Mouse (Mus musculus): ENCODE data around the gene Ift88.
"Not testable (repeated sequence)": the region's sequence is repeated elsewhere in the genome, so short reads cannot be mapped to it uniquely, and the experiment has no call there.

Gene Ift88

DNA sequence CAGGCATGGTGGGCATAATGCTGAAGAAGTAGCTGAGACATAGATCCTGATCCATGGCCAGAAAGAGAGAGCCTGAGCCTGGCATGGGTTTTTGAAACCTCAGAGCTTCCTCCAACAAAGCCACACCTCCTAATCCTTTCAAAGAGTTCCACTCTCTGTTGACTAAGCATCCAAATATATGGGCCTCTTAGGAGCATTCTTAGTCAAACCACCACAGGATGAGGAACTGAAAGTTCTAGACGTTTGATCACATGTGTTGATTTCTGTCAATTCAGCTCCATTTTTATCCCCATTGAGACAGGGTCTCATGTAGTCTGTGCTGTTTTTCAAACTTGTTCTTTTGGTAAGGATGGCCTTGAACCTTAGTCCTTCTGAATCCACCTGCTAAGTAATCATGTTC, 28.7 kb downstream of the Ift88 start:
- no peak for DNase-seq (ENCODE audit: low read depth, low spot score)

DNA sequence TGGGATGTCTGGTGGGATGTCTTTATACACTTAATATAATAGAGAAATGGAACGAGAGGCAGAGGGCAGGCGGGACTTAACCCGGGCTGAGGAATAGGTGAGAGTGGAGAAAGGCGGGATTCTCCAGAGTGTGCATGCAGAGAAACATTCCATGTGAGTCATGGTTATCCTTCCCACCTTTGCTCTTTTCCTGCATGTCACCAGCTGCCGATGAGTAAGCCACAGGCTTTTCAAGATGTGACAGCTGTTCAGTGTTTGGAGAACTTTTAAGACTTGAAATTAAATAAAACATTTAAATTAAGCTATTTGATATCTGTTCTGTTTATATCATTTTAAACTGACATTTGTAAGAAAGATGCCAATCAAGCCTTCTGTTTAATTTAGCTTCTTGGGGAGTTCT, 36.0 kb downstream of the Ift88 start:
- DNase-seq (ENCODE audit: low read depth, low spot score): peak; percentile 62

DNA sequence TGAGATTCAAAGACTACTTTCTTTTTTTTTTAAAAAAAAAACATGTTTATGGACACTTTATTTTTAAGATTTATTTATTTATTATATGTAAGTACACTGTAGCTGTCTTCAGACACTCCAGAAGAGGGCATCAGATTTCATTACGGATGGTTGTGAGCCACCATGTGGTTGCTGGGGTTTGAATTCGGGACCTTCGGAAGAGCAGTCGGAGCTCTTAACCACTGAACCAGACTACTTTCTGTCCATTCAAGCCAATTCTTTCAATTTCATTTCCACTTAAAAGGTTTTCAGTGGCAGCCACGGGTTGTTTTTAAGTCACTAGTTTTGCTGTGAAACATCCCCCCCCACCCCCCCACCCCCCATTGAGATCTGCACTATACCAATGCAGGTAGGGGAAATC, 36.5 kb downstream of the Ift88 start:
- not testable (repeated sequence) for DNase-seq (ENCODE audit: low read depth, low spot score)

DNA sequence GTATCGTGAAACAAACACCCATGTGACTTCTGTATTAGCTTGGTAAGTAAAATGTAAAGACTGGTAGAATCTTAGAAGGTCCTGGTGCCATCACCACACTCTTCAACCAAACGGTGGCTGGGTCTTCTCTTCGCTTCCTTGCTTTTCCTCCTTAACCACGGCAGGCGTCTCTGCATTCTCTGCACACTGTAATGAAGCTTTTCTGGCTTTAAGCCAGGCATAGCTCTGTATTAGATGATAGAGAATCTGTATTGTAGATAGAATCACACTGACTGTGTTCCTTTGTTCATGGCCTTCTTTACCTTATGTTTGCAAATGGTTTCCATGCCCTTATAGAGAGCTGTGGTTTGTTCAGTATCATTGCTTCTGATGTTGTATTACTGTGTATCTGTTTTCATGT, 39.0 kb downstream of the Ift88 start:
- DNase-seq (ENCODE audit: low read depth, low spot score): no peak

DNA sequence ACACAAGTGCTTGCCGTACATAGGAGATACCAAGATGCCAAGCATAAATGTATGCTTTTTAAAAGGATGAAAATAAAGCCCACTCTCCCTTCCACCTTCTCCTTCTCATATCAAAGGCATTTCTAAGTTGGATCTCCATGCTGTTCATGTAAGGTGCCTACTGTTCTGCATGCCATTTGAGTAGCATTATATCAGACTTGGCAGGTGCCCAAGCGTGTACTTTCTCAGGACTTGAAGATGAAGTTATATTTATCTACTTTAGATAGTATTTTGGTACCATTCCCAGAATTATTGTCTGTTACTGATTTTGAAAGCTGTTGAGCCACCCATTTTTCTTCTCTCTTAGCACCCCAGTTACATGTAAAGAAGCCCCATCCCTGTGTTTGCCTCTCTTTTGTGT, 51.2 kb downstream of the Ift88 start:
- peak; percentile 85 for DNase-seq (ENCODE audit: low read depth, low spot score)

DNA sequence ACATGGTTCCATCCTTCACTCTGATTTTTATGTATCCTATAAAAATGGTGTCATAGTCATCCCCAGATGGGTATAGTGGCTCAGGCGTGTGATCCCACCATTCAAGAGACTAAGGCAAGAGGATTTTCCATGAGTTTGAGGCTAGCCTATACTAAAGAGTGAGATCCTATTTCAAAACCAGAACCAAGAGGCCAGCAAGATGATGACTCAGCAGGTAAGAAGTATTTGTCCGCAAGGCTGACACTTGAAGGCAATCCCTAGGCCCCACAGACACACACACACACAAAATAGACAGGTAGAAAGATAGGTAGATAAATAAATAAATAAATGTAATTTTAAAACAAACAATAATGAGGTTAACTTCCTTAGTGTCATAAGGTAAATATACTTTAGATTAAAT, 58.4 kb downstream of the Ift88 start:
- no peak for DNase-seq (ENCODE audit: low read depth, low spot score)

DNA sequence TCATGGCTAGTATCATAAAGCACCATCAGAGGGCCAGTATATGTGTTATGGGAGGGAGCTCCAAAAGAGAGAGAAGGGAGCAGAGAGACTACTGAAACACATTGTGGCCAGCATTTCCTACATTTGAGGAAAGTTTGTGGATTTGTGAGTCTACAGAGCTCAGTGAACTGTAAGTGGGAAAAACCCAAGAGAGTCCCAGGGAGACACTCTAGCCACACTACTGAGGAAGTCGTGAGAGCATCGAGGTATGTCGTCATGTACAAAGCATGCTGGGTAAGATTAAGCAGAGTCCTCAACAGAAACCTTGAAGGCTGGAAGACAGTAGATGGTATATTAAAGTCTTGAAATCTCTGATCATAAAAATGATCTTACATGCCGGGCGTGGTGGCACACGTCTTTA, 60.3 kb downstream of the Ift88 start:
- no peak for DNase-seq (ENCODE audit: low read depth, low spot score)

DNA sequence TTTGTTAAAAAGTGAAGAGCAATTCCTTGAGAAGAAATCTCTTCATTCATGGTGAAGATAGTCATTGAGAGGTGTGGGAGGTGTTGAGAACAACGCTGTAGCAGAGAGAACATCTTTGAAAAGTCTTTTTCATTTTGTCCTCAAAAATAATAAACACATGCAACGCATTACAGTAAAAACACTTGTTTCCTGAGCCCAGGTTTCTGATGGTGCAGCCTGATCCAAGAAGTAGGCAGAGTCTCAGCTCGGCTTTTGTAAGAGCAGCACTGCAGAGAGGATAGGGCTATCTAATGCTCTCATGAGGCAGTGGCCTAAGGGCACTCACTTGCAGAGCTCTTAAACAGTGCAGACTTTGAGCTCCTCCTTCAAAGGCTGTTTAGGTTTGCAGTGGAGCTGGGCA, 65.8 kb downstream of the Ift88 start:
- DNase-seq (ENCODE audit: low read depth, low spot score): peak; percentile 57

DNA sequence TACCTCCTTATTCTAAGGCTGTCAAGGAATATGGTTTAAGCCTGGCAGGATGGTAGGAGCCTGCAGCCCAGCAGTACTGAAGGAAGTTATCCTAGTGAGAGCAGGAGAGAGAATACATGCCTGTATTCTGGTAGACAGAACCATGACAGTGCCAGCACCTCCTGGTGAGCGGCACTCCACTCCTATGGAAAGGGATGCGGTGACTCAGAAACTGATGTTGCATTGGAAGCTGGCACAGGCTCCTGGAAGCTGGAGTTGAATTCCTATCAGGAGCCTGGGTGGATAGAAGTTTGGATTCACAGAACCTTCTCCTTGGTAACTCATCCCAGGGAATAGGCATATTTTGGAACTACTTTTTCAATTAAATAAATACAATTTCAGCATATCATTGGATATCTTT, 70.0 kb downstream of the Ift88 start:
- peak; percentile 65 for DNase-seq (ENCODE audit: low read depth, low spot score)

DNA sequence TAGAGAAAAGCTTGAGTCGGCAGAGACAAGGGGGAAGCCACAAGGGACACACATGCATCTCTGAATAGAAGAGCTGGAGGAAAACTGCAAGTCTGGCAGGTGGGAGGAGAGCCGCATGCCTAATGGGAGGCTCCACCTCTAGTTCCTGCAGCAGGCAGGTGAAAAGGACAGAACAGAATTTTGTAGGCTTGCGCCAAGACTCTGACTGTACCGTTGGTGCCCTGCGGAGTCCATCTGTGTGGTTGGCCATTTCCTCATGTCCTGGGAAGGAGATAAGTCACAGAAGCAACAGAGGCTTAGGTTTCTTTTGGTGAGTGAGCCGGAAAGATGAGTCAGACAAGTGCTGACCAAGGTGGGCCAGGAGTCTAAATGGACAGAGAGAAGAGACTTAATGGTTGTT, 79.9 kb downstream of the Ift88 start:
- peak; percentile 98 for DNase-seq (ENCODE audit: low read depth, low spot score)

DNA sequence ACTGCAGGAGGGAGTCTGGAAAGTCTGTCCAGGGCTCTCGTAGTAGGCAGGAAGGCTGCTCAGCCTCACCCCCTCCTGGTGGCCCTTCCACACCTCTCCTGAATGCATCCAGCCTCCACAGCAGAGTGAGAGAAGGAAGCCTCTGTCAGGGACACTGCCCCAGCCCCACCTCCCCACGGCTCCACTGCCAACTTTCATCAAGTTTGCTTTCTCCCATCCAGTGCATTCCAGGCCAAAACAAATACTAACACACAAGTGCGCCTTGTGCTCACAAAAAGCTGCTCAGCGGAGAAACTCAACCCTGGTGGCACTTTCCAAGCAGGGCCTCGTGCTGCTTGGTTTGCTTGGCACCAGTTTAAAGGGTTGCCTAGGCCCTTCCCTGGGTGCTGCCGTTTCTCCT, 85.7 kb downstream of the Ift88 start:
- DNase-seq (ENCODE audit: low read depth, low spot score): peak; percentile 41

DNA sequence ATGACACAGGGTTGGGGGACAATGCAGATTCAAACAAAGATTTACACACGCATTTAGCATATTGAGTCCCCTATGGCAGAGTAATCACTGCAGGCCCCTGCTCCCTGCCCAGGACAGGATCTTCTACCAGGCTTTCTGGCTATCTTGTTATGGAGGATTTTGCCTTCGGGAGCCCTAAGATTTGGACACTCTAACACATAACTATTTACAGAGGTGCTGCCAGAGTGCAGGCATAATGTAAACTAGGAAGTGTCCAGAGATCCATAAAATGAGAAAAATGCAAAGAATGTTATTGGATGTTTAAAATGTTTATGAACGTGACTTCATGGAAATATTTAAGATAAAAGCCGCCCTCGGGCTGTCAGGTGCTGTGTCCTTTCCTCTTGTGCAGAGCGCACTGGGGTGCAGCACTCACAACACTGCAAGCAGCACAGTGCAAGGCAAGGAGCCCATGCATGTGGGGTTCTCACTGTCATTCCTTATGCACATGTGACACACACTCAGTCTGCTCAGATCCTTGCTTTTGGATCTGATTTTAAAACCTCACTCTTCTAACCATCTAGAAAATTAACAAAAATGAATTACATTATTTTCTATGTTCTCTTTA, 91.4 kb downstream of the Ift88 start:
- no peak for DNase-seq (ENCODE audit: low read depth, low spot score)

DNA sequence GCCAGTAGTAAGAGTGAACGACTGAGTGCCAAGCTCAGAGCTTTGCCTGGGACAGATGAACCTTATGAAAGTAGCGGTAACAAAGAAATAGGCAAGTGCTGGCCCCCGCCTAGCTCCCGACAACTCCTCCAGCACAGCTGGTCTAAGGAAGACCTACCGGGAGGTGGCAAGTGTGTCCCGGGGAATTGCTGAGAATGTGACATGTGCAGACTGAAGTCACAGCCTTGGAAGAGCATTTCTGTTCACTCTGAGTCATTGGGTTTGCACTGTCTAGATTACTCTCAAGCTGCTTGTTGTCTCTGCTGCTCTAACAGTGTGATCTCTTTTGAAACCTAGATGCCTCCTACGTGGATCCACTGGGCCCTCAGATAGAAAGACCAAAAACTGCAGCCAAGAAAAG, 93.1 kb downstream of the Ift88 start:
- peak; percentile 92 for DNase-seq (ENCODE audit: low read depth, low spot score)

DNA sequence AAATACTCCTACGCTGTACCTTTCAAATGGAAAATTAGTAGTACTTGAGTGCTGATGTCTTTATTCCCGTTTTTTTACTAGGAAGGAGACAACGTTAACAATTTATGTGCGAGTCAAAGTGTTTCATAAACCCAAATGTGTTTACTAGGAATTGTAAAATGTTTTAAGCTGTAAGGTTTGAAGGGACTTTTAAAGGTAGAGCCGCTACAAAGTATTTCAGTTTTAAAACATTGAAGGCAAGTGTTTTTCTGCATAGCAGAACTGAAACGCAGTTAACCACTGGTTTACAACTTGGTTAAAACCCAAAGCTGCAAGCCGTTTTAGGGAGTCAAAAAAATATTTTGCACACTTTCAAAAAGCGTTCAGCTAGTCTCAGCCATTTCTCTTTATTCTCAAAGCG, 99.9 kb downstream of the Ift88 start:
- no peak for DNase-seq (ENCODE audit: low read depth, low spot score)

DNA sequence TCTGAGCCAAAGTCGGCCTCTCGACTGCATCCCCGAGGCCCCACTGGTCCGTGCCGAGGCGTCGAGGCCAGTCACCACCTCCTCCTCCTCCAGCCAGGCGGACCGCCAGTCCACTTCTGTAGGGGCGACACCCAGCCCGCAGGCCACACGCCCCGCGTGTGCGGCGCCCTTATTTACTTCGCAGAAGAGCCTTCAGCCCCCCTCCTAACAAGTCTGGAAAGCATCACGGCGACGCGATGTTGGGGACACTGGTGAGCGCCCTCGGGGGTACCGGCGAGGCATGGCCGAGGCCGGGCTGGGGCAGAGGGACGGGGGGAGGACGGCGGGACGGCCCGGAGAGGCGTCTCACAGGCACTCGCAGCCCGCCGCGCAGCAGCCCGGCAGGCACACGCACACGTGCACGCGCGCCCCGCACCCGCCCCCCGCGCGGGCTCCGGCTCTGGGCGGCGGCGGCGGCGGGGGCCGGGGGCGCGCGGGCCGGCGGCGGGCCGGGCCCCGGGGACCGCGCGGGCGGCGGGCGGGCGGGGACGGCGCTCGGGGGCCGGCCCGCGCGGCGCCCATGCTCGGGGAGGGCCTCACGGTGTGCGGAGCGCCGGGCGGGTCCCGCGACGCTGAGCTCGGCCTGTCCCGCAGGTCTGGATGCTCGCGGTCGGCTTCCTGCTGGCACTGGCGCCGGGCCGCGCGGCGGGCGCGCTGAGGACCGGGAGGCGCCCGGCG, 101.0 kb downstream of the Ift88 start, which contains the start of gene Il17d:
TSS of gene Il17d (plus strand) at position 107 of the 717 bp plus-strand sequence.
- peak; percentile 62 for DNase-seq (ENCODE audit: low read depth, low spot score)

DNA sequence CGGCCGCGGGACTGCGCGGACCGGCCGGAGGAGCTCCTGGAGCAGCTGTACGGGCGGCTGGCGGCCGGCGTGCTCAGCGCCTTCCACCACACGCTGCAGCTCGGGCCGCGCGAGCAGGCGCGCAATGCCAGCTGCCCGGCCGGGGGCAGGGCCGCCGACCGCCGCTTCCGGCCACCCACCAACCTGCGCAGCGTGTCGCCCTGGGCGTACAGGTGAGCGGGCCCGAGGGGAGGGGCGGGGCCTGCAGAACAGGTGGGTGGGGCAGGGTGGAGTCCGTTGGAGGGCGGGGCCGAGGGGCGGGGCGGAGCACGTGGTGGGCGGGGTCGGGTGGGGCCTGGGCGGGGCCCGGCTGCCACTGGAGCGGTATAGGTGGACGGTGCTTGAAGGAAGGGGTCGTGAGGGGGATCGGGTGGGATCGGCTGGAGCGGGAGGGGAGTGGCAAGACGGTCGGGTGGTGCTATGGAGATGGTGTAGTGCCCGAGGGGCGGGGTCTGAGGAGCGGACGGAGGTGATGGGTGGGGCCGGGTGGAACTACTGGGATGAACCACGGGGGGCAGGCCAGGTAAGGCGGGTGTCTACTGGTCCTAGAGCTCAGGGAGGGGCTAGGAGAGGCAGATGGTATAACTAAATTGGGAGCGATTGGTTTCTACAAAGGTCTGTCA, 101.7 kb downstream of the Ift88 start:
- peak; percentile 91 for DNase-seq (ENCODE audit: low read depth, low spot score)

DNA sequence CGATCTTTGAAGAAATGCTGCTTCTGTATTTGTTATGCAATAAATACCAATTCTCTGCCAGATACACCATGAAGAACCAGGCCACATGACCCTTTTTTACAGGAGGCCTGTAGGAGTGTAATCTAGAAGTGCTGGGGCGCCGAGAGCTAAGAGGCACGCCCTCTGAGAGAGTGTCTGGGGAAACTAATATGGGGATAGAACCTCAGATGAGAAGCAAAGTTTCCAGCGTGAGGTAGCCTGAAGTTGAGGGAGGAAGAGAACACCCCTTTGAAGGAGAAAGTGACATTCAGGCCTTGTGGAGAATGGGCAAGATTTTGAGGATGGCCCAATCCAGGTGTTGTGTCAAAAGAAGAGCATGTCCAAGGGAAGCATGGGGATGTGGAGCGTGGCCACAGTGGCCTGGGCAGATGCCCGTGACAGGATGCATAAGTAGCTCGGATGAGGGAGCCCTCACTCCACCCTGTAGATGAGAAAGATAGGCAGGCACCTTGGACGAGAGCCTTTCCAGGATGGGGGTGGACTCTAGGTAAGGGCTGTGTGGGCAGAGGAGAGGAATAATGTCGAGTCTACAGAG, 102.3 kb downstream of the Ift88 start:
- DNase-seq (ENCODE audit: low read depth, low spot score): peak; percentile 43

DNA sequence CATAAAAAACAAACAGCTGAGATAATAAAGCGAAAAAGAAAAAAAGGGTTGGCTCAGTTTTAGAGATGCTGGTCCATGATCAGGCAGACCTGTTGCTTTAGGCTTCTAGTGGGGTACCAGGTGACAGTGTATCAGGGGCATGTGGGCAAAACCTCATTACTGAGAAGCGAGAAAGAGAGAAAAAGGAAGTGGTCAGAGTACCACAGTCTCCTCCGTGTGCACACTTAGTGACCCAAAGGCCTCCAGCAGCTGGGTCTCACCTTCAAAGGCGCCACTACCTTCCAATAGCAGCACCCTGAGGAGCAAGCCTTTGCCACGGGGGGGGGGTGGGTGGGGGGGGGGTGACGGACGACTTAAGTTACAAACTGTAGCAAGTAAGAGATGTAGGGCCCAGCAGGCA, 103.3 kb downstream of the Ift88 start:
- DNase-seq (ENCODE audit: low read depth, low spot score): no peak

DNA sequence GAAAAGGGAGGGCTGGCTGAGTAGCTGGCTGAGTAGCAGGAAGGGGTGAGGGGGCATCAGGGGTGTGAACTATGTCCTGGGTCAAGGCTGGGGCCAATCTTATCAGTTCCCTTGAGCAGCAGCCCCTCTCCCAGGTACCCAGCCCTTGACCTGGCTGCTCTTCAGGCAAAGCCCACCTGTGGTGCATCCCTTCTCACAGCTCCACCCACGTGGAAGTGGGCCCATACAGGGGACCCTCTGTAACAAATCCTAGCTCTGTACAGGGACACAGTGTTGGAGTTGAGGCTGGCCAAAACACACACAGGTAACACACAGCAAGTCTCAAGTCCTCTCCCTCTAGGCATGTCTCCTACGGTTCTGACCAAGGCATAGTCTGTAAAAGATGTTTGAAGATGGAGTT, 103.7 kb downstream of the Ift88 start:
- no peak for DNase-seq (ENCODE audit: low read depth, low spot score)

DNA sequence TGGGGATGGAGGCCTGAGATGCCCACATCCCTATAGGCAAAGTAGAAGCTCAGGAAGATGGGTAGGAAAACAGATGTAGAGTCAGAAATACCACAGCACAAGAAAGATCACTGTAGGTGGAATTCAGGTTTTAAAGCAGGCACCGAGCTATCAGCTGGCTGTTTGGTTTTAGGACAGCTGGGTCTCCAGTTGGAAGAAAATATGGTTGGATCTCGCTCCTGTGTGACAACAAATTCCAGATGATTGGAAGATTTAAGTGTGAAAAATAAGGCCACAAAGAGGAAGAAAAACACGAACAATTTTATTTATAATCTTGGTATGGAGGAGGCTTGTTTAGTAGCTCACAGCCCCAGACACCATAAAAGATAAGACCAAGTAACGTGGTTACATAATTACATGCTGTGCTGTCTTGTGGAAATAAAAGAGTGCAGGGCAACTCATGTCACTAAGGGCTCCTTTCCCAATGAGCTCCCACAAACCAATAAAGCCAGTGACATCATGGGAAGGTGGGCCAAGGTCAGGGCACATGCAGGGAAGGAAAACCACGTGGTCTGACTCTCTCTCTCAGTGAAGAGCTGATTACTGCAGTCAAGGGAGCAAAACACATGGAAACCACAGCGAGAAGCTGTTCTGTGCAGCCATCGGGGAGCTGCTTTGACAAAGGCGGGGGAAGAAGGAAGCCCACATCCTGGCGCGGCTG, 105.4 kb downstream of the Ift88 start:
- peak; percentile 87 for DNase-seq (ENCODE audit: low read depth, low spot score)

DNA sequence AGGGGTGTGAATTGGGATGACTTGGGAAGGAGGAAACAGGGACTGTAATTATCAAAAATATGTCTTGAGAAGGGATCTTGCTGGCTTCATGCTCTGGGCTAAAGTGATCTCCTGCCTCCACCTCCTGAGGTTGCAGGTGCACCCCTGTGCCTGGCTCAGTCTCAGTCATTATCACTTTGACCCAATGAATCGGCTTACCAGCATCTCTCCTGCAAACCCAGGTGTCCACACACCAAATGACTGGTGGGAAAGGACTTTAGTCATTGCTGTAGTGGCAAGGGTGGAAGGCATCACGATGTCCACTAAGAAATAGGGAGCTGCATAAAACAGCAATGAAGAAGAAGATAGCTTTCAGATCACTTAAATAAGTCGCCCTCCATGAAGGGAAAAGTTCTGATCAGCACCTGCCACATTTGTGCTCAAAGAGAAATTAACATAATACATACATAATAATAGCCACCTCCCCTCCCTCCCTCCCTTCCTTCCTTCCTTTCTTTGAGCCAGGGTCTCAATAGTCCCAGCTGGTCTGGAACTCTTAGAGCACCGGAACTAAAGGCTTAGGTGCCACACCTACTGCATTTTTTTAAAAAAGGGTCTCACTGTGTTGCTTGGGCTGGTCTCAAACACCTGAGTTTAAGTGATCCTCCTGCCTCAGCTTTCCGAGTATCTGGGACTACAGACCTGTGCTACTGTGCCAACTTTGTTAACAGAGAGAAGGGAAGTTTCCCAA, 106.1 kb downstream of the Ift88 start:
- no peak for DNase-seq (ENCODE audit: low read depth, low spot score)

All from brain, adult 2 months (tissue).